Comparison of ENCODE assay signal across 18 mouse cellular contexts in genomic region chr17:48610806-48611205, GRCm38 (mm10).
"Had no signal": no experiment of that assay in that cellular context is flagged by ENCODE, and none has a peak within 500 bp of the region (broad histone marks: within the 10 kb centered on the region; RNA-seq: fewer than 3 reads in every experiment).

No protein-coding gene starts in this region.

- H3K27ac ChIP-seq: kidney, postnatal 0 days; limb, embryonic 10.5 days; limb, embryonic 13.5 days; liver, embryonic 13.5 days; midbrain, embryonic 12.5 days; neural tube, embryonic 13.5 days; stomach, embryonic 15.5 days had no signal

- H3K4me1 ChIP-seq: limb, embryonic 13.5 days; liver, embryonic 13.5 days; stomach, embryonic 15.5 days had no signal

- H3K4me3 ChIP-seq: layer of hippocampus, adult 2 months; limb, embryonic 10.5 days; limb, embryonic 13.5 days; liver, embryonic 13.5 days; midbrain, embryonic 12.5 days; myocyte; neural tube, embryonic 13.5 days; stomach, embryonic 15.5 days had no signal

- H3K36me3 ChIP-seq: limb, embryonic 10.5 days; limb, embryonic 13.5 days; liver, embryonic 13.5 days; midbrain, embryonic 12.5 days; neural tube, embryonic 13.5 days; stomach, embryonic 15.5 days had no signal

- H3K9me3 ChIP-seq: limb, embryonic 13.5 days; neural tube, embryonic 13.5 days; stomach, embryonic 15.5 days had no signal

- H3K4me2 ChIP-seq: limb, embryonic 13.5 days; liver, embryonic 13.5 days; midbrain, embryonic 12.5 days; neural tube, embryonic 13.5 days; stomach, embryonic 15.5 days had no signal

- H3K9ac ChIP-seq: limb, embryonic 13.5 days; liver, embryonic 13.5 days; midbrain, embryonic 12.5 days; neural tube, embryonic 13.5 days; stomach, embryonic 15.5 days had no signal

- DNase-seq: liver, embryonic 13.5 days; lung, adult 2 months; lung, postnatal 14 days; lung, postnatal 4 days; retina, postnatal 1 day; right cerebral cortex, postnatal 25 days; thymus, adult 2 months; thymus, postnatal 14 days; thymus, postnatal 4 days had no signal

- H3K27me3 ChIP-seq: limb, embryonic 13.5 days; liver, embryonic 13.5 days; midbrain, embryonic 12.5 days; neural tube, embryonic 13.5 days; stomach, embryonic 15.5 days had no signal

- ATAC-seq: midbrain, embryonic 16.5 days had no signal
